Mouse (Mus musculus) brown adipose tissue, adult 24 weeks (tissue): Measurements from ENCODE around the gene Pim3. TPM values are rescaled to one million over a fixed set of nuclear protein-coding genes. Genes with fewer than 3 reads are reported as not detected.

Experiments used
- H3K27ac ChIP-seq: fragments of 200-500 bp; replicated peaks from 2 replicates; pipeline ENCODE4 v1.5.1; 2012; ENCODE audit warnings: low read depth, mild to moderate bottlenecking, low read length
- H3K4me1 ChIP-seq: fragments of 200-500 bp; 2 replicates; pipeline ENCODE4 v1.6.1; 2012; ENCODE audit warnings: low read length, mixed read lengths; ENCODE audit not compliant: control insufficient read depth, insufficient read depth, insufficient read length
- H3K4me3 ChIP-seq: fragments of 200-500 bp; 2 replicates; pipeline ENCODE4 v1.5.1; 2012; ENCODE audit warnings: low read depth, mild to moderate bottlenecking, low read length, moderate library complexity; ENCODE audit not compliant: insufficient read depth
- polyA plus RNA-seq: library from polyadenylated mRNA; stranded (reverse); fragments of >200 nt; gene quantifications from 2 replicates; pipeline ENCODE4 v1.2.4, GENCODE M21; 2012; ENCODE audit not compliant: missing spikeins, insufficient read depth, insufficient read length

The Pim3 gene
- polyA plus RNA-seq, 1 experiment = 73.9 TPM

GRCm38 (mm10) chr15:88876155-88877020 lies 14.4 kb downstream of the Pim3 start:
- H3K27ac ChIP-seq = 0 out of 2 replicates have a peak overlapping the region, but pooled peaks have one; percentile 4
- H3K4me3 ChIP-seq = peak overlapping the region; percentile 42
- peaks cover 3% of the 10 kb centered on the region; the same call in 1 of the 2 replicates for H3K4me1 ChIP-seq

DNA sequence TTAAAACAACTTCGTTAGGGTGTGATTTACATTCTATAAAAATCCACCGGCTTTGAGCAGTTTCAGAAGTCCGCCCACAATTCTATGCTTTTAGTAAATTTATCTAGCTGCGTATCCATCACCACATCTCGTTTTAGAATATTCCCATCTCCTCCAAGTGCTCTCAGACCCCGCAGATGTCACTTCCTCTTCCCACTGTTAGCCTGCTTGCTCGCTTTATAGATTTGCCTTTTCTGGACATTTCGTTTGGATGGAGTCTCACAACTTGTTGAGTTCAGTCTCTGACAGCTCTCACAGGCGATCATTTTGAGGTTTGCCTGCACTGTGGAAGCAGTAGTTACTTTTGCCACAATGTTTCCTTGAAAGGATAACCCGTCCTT lies 15.0 kb downstream of the Pim3 start:
- Histone ChIP-seq H3K27ac (no peak overlapping the region), H3K4me1 (no peaks in the 10 kb centered on the region), H3K4me3 (no peak overlapping the region)

GRCm38 (mm10) chr15:88881253-88882044 lies 19.5 kb downstream of the Pim3 start:
- no peak overlapping the region for H3K4me3 ChIP-seq
- H3K4me1 ChIP-seq = no peaks in the 10 kb centered on the region
- H3K27ac ChIP-seq = no peak overlapping the region

DNA sequence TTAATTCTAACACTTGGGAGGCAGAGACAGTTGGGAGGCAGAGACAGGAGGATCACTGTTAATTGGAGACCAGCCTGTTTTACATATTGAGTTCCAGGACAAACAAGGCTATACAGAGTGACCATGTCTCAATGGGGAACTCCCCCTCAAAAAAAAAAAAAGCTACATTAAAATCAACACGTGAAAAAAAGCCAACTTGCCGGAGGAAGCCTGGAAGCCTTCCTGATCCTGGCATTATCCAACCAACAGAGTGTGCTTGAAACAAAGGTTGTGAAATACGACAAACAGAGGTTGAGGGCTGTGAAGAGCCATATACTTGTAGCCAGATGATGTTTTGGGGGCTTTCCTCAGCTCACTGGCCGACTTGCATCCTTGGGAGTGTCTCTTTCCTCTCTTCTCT lies 20.9 kb downstream of the Pim3 start:
- Histone ChIP-seq H3K4me3 (no peak overlapping the region), H3K27ac (no peak overlapping the region), H3K4me1 (no peaks in the 10 kb centered on the region)

- Histone ChIP-seq H3K4me3 (no peak overlapping the region), H3K4me1 (no peaks in the 10 kb centered on the region), H3K27ac (no peak overlapping the region)
Observed at GRCm38 (mm10) chr15:88883342-88883741, 21.4 kb downstream of the Pim3 start.

- no peak overlapping the region for H3K27ac ChIP-seq
- no peaks in the 10 kb centered on the region for H3K4me1 ChIP-seq
- no peak overlapping the region for H3K4me3 ChIP-seq
Observed at GRCm38 (mm10) chr15:88885376-88885775, 23.4 kb downstream of the Pim3 start.

GRCm38 (mm10) chr15:88889032-88889431 lies 27.0 kb downstream of the Pim3 start:
- no peak overlapping the region for H3K27ac ChIP-seq

GRCm38 (mm10) chr15:88889994-88890393 lies 28.0 kb downstream of the Pim3 start:
- no peak overlapping the region for H3K4me3 ChIP-seq
- H3K4me1 ChIP-seq = peaks cover 5% of the 10 kb centered on the region; the same call in 1 of the 2 replicates
- H3K27ac ChIP-seq = no peak overlapping the region

More at GRCm38 (mm10) chr15:88889032-88889431, 27.0 kb downstream of the Pim3 start:
- peaks cover 5% of the 10 kb centered on the region; the same call in 1 of the 2 replicates for H3K4me1 ChIP-seq
- H3K4me3 ChIP-seq = no peak overlapping the region

GRCm38 (mm10) chr15:88890751-88891675 lies 29.0 kb downstream of the Pim3 start:
- Histone ChIP-seq H3K27ac (peak overlapping the region; percentile 59), H3K4me3 (peak overlapping the region; percentile 46), H3K4me1 (peaks cover 5% of the 10 kb centered on the region; the same call in 1 of the 2 replicates)

DNA sequence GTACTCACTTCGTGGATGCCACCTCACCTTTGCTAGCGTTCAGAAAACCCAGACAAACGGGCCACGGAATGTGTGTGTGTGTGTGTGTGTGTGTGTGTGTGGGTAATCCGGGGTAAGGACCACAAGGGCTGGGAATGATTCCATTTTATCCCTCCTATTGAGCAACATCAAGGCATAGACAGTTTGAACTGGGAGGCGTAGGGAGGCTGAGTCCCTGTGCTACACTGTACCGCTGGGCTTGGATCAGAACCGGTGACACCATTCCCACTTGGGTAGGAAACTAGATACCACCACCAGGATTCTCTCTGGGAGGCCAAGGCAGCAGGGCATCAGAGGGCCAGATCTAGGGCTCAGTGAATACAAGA lies 29.7 kb downstream of the Pim3 start:
- Histone ChIP-seq H3K27ac (peak overlapping the region; percentile 59), H3K4me3 (0 out of 2 replicates have a peak overlapping the region, but pooled peaks have one; percentile 46), H3K4me1 (peaks cover 5% of the 10 kb centered on the region; the same call in 1 of the 2 replicates)

GRCm38 (mm10) chr15:88892252-88892651 lies 30.3 kb downstream of the Pim3 start:
- H3K4me1 ChIP-seq = peaks cover 5% of the 10 kb centered on the region; the same call in 1 of the 2 replicates
- H3K4me3 ChIP-seq = no peak overlapping the region
- H3K27ac ChIP-seq = peak overlapping the region; percentile 80

DNA sequence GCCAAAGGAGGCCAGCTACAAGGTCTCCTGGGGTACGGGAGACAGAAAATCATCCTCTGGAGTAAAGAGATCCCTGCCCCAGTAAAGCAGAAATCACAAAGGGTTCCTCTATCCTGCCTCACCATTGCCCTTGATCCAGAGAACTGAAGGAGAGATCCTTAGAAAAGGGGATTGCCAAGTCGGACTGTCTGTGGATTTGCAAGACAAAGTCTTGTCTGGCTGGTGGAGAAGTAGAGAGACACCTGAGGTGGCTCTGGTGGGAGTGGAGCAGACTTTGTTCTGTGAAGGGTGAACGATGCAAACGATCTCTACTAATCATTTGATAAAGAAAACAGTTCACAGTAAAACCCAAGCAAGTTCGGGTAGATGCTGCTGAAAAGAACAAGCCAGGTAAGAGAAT lies 30.9 kb downstream of the Pim3 start:
- peak overlapping the region; percentile 80 for H3K27ac ChIP-seq
- H3K4me1 ChIP-seq = peaks cover 5% of the 10 kb centered on the region; the same call in 1 of the 2 replicates
- no peak overlapping the region for H3K4me3 ChIP-seq

DNA sequence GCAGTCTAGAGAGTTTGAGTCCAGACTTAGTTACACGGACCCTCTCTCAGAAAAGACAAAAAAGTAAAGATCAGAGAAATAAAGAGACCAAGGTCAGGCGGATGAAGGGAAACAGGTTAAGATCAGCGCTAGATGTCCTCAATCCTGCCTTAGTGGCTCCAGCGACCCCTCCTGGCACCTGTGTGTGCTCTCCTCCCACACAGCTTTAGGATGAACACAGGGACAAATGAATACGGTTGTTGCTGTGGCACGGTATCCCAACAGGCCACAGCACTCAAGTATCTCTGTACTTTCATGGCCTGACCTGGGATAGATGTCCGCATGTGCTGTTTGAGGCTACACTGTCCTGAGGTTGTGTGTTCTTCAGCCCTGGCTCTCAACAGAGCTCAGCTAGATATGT lies 33.1 kb downstream of the Pim3 start:
- Histone ChIP-seq H3K4me1 (peaks cover 5% of the 10 kb centered on the region; the same call in 1 of the 2 replicates), H3K27ac (no peak overlapping the region), H3K4me3 (no peak overlapping the region)

DNA sequence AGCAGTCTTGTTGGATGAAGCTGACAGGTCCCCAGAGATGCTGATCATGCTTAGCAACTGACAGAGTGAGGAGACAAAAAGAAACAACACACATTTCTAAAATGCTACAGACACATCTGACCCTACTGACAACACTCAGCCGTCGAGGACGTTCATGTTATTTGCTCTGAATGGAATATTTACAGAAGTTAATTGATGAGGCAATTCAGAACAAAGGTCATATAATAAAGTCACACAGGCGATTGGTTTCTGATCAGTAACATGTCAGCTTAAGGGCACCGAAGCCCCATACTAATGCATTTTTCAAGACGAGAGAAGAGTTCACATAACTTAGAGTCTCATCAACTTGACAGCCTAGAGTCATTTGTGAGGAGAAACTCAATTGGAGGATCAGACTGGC lies 33.9 kb downstream of the Pim3 start:
- H3K4me1 ChIP-seq = peaks cover 5% of the 10 kb centered on the region; the same call in 1 of the 2 replicates
- no peak overlapping the region for H3K27ac ChIP-seq
- no peak overlapping the region for H3K4me3 ChIP-seq
